Mouse (Mus musculus) G1E (cell line): Measurements from ENCODE around the gene Ttc7.

ENCODE experiments used
- CTCF ChIP-seq: IDR thresholded peaks from 2 replicates; pipeline ENCODE4 v1.5.1; 2012; ENCODE audit warnings: low read depth, low read length, inconsistent platforms, mixed read lengths
- GATA1 ChIP-seq: IDR thresholded peaks from 2 replicates; pipeline ENCODE4 v1.6.1; 2012; ENCODE audit warnings: borderline replicate concordance, low read length, inconsistent platforms, mixed read lengths
- GATA2 ChIP-seq: IDR thresholded peaks from 2 replicates; pipeline ENCODE4 v1.6.1; 2012; ENCODE audit warnings: low read depth, low read length, inconsistent platforms, borderline replicate concordance
- POLR2AphosphoS5 ChIP-seq: IDR thresholded peaks from 2 replicates; pipeline ENCODE4 v1.6.1; 2012; ENCODE audit warnings: low read depth, low read length, inconsistent platforms; ENCODE audit not compliant: insufficient replicate concordance
- TAL1 ChIP-seq: conservative IDR thresholded peaks from 2 replicates; pipeline ENCODE4 v1.6.1; 2012; ENCODE audit warnings: low read depth, low read length, inconsistent platforms, mixed read lengths

DNA sequence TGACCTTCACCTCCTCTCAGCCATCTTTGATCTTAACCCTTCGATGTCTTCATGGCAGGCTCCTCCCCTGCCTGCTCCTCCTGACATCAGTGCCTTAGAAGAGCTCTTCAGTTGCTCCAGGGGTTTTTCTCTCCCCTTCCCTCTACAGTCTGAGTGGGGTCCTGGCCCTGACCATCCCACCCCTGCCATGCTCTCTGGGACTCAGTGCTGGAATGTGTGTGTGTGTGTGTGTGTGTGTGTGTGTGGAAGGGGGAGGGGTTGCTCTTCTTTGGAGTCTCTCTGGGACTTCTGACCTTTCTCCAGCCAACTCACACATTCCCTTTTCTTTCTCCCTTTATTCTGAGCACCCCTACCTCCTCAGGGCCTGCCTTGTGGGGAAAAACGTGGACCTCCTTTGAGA is 83.8 kb downstream of the Ttc7 start:
- TF ChIP-seq CTCF: no peak
- no peak for TF ChIP-seq POLR2AphosphoS5
- no peak for TF ChIP-seq GATA1
- TF ChIP-seq TAL1: no peak
- TF ChIP-seq GATA2: no peak
